In the genomic region with DNA sequence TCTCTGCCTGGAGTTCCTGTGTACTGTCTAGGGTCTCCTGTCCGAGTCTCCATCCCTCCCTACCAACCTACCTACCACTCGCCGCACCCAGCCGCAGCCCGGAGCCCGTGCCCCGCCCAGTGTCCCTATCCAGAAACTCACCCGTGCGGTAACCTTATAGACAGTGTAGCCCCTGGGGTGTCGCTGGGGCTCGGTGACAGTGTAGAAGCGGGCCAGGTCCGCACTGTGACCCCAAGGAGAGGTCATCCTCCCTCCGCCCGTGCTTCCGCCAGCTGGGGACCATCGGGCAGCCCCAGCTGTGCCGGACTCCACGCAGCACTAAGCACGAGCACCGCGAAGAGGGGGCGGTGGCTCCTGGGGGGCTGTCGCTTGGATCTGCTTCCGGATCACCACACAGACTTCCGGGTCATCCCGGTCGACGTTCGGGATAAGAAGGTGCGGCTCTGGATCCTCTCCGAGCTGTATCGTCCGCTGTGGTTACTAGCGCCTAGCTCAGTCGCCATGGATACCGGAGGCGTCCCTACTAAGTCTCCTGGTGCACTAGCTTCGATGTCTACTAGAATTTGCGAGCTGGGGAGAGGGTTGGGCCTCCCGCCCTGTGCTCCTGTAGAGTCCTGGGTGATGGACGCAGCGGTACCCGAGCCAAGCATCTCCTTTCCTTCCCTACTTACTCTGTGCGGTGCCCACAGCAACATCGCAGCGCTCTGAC, we compare ENCODE assay signal across 8 mouse cellular contexts. TPM values are rescaled to one million over a fixed set of nuclear protein-coding genes. Genes with fewer than 3 reads are reported as not detected.
DNase-seq lines count a peak whose midpoint lies in the region; ATAC-seq and TF ChIP-seq lines count a peak whose summit lies in the region.

A gene (minus strand): TSS at position 356 of the 709 bp plus-strand sequence.

- no peaks in the 10 kb centered on the region for H3K9me3 ChIP-seq in heart, embryonic 10.5 days
- H3K9me3 ChIP-seq in kidney, embryonic 15.5 days (replicated peaks) = no peaks in the 10 kb centered on the region

- peak within 1 kb of the TSS; percentile 70 for H3K9ac ChIP-seq in kidney, embryonic 15.5 days

- no peak for TF ChIP-seq CTCF in bone marrow macrophage, adult 2 months (IDR thresholded peaks at IDR 0.05; ENCODE audit: low read depth, low read length)
- TF ChIP-seq CTCF in embryonic fibroblast, embryonic 13.5 days (IDR thresholded peaks at IDR 0.05; ENCODE audit: borderline replicate concordance, insufficient read depth, low read length) = no peak

- ATAC-seq in kidney, embryonic 15.5 days (replicated peaks; ENCODE audit: low FRiP score) = peak; percentile 95
- peak; percentile 51 for ATAC-seq in monocyte, adult 5-6 weeks (replicated peaks; ENCODE audit: insufficient number of reproducible peaks, low FRiP score, low TSS enrichment, poor library complexity, severe bottlenecking)

- no peaks in the 10 kb centered on the region for H3K27me3 ChIP-seq in heart, embryonic 10.5 days (ENCODE audit: insufficient read depth, poor library complexity, severe bottlenecking)
- no peaks in the 10 kb centered on the region for H3K27me3 ChIP-seq in kidney, embryonic 15.5 days

- peak within 1 kb of the TSS; percentile 89 for H3K4me2 ChIP-seq in kidney, embryonic 15.5 days

- peak within 1 kb of the TSS; percentile 84 for H3K4me3 ChIP-seq in bone marrow macrophage, adult 2 months (ENCODE audit: insufficient read depth, low read length)
- H3K4me3 ChIP-seq in embryonic fibroblast, embryonic 13.5 days (ENCODE audit: insufficient read depth, low read length) = peak within 1 kb of the TSS; percentile 90
- peak within 1 kb of the TSS; percentile 78 for H3K4me3 ChIP-seq in heart, embryonic 10.5 days
- H3K4me3 ChIP-seq in kidney, embryonic 15.5 days (replicated peaks) = peak within 1 kb of the TSS; percentile 73

- WGBS in heart, embryonic 10.5 days = under 1% methylated on average over 47 of the region's 47 CpGs
- under 1% methylated on average over 47 of the region's 47 CpGs for WGBS in kidney, embryonic 15.5 days

- peak within 1 kb of the TSS; percentile 9; the same call in 1 of the 2 replicates for H3K27ac ChIP-seq in bone marrow macrophage, adult 2 months (ENCODE audit: insufficient read depth, low read depth, low read length)
- peak within 1 kb of the TSS; percentile 19; the same call in 1 of the 2 replicates for H3K27ac ChIP-seq in embryonic fibroblast, embryonic 13.5 days (ENCODE audit: insufficient read depth, low read length)
- peak within 1 kb of the TSS; percentile 90 for H3K27ac ChIP-seq in heart, embryonic 10.5 days
- peak within 1 kb of the TSS; percentile 28 for H3K27ac ChIP-seq in kidney, embryonic 15.5 days

- peak; percentile 46 to 59 for DNase-seq in B cell, adult 2 months
- DNase-seq in heart, embryonic 10.5 days (ENCODE audit: low spot score) = peak; percentile 93
- DNase-seq in liver = peak; percentile 73
- DNase-seq in spleen, postnatal 36 days (ENCODE audit: low spot score in 2 of 2) = peak; percentile 36 to 49

- no peak for TF ChIP-seq POLR2A in bone marrow macrophage, adult 2 months (IDR thresholded peaks at IDR 0.05; ENCODE audit: borderline replicate concordance, low read depth, low read length)
- TF ChIP-seq POLR2A in embryonic fibroblast, embryonic 13.5 days (IDR thresholded peaks at IDR 0.05; ENCODE audit: low read depth, low read length) = peak; percentile 84

- H3K36me3 ChIP-seq in heart, embryonic 10.5 days = no peaks in the 10 kb centered on the region
- H3K36me3 ChIP-seq in kidney, embryonic 15.5 days = no peaks in the 10 kb centered on the region

- peaks cover 18% of the 10 kb centered on the region for H3K4me1 ChIP-seq in bone marrow macrophage, adult 2 months (ENCODE audit: control insufficient read depth, insufficient read depth, low read length)
- no peaks in the 10 kb centered on the region; the same call in 1 of the 2 replicates for H3K4me1 ChIP-seq in embryonic fibroblast, embryonic 13.5 days (ENCODE audit: control insufficient read depth, insufficient read depth, low read length)
- H3K4me1 ChIP-seq in heart, embryonic 10.5 days = peaks cover 12% of the 10 kb centered on the region; the same call in 1 of the 2 replicates
- H3K4me1 ChIP-seq in kidney, embryonic 15.5 days = peaks cover 16% of the 10 kb centered on the region

RNA-seq across cellular contexts. Expression of the gene that starts here (rescaled TPM):
- polyA plus RNA-seq in bone marrow macrophage, adult 2 months (2012; ENCODE audit: insufficient read depth, insufficient read length, missing spikeins) = 16.6 and 20.3 TPM in 2 replicates
- polyA plus RNA-seq in embryonic fibroblast, embryonic 13.5 days (2011; ENCODE audit: insufficient read length, low read depth, missing spikeins) = 25.0 and 28.7 TPM in 2 replicates
- polyA plus RNA-seq in heart, embryonic 10.5 days (2016; fragmentation: Nextera tagmentation; extraction: Ambion mirVana) = 13.2 and 15.3 TPM in 2 replicates
- polyA plus RNA-seq in kidney, embryonic 15.5 days (2015; fragmentation: Nextera tagmentation; extraction: Ambion mirVana) = 11.4 and 14.8 TPM in 2 replicates
- 14.6 to 18.0 TPM (median 17.6 TPM) in 3 replicates for total RNA-seq in monocyte, adult 5-6 weeks (2017)

Comparison
In these comparisons a context has a peak if more than half of its experiments do, and no peak if none do; other contexts are left out.
1. Peak in every context shown above with its lines: DNase-seq, ATAC-seq, H3K4me3 ChIP-seq and H3K27ac ChIP-seq.
2. DNase-seq: peak in every context shown above with its lines; median percentile 93 in heart, embryonic 10.5 days; 73 in liver; 52 in B cell, adult 2 months; 42 in spleen, postnatal 36 days.
3. H3K27ac ChIP-seq: peak in every context shown above with its lines; median percentile 90 in heart, embryonic 10.5 days; 28 in kidney, embryonic 15.5 days; 19 in embryonic fibroblast, embryonic 13.5 days; 9 in bone marrow macrophage, adult 2 months.